Mouse (Mus musculus): Measurements from ENCODE around the gene Luzp1.

- TF ChIP-seq POLR2A (IDR thresholded peaks at IDR 0.05; ENCODE audit: low read depth, low read length) (no peak), CTCF (IDR thresholded peaks at IDR 0.05; ENCODE audit: extremely low read depth, insufficient read depth, insufficient read length, insufficient replicate concordance) (no peak)
Observed at GRCm38 (mm10) chr4:136461206-136461605, 8.4 kb upstream of the Luzp1 start.

All from spleen, adult 2 months (tissue).